Mouse (Mus musculus): Measurements from ENCODE around the gene St7. TPM values are rescaled to one million over a fixed set of nuclear protein-coding genes. Genes with fewer than 3 reads are reported as not detected.

The St7 gene
- polyA plus RNA-seq, 1 experiment from 2014 or later = 24.5 TPM

GRCm38 (mm10) chr6:17666024-17666423 is 26.7 kb upstream of the St7 start:
- no peaks in the 10 kb centered on the region for H3K9me3 ChIP-seq (ENCODE audit: low read length)
- H3K9ac ChIP-seq (replicated peaks; ENCODE audit: low read depth) = no peak overlapping the region
- peaks cover 21% of the 10 kb centered on the region; the same call in 1 of the 2 replicates for H3K36me3 ChIP-seq (ENCODE audit: insufficient read depth, low read length)
- no peak overlapping the region for H3K27ac ChIP-seq (ENCODE audit: low read length)
- H3K4me2 ChIP-seq (replicated peaks; ENCODE audit: low read depth, low read length) = no peak overlapping the region
- TF ChIP-seq EP300 (IDR thresholded peaks at IDR 0.05) = no peak
- TF ChIP-seq CTCF (IDR thresholded peaks at IDR 0.05) = no peak
- H3K27me3 ChIP-seq (replicated peaks; ENCODE audit: insufficient read depth, low read length) = no peaks in the 10 kb centered on the region
- H3K4me1 ChIP-seq (ENCODE audit: insufficient read depth, low read depth, low read length) = no peaks in the 10 kb centered on the region
- ATAC-seq = no peak
- no peak overlapping the region for H3K4me3 ChIP-seq (ENCODE audit: low read depth, low read length)
- no peak for DNase-seq (ENCODE audit: low spot score)

- H3K27me3 ChIP-seq (replicated peaks; ENCODE audit: insufficient read depth, low read length) = no peaks in the 10 kb centered on the region
- no peak overlapping the region for H3K4me3 ChIP-seq (ENCODE audit: low read depth, low read length)
- no peak for TF ChIP-seq EP300 (IDR thresholded peaks at IDR 0.05)
- no peak for DNase-seq (ENCODE audit: low spot score)
- H3K9ac ChIP-seq (replicated peaks; ENCODE audit: low read depth) = no peak overlapping the region
- H3K9me3 ChIP-seq (ENCODE audit: low read length) = no peaks in the 10 kb centered on the region
- no peak overlapping the region for H3K4me2 ChIP-seq (replicated peaks; ENCODE audit: low read depth, low read length)
- H3K4me1 ChIP-seq (ENCODE audit: insufficient read depth, low read depth, low read length) = no peaks in the 10 kb centered on the region
- no peak overlapping the region for H3K27ac ChIP-seq (ENCODE audit: low read length)
- peaks cover 19% of the 10 kb centered on the region; the same call in 1 of the 2 replicates for H3K36me3 ChIP-seq (ENCODE audit: insufficient read depth, low read length)
- 83% methylated on average over 3 of the region's 3 CpGs for WGBS
- ATAC-seq = no peak
These were observed 24.9 kb upstream of the St7 start for GRCm38 (mm10) chr6:17667813-17668212.

DNA sequence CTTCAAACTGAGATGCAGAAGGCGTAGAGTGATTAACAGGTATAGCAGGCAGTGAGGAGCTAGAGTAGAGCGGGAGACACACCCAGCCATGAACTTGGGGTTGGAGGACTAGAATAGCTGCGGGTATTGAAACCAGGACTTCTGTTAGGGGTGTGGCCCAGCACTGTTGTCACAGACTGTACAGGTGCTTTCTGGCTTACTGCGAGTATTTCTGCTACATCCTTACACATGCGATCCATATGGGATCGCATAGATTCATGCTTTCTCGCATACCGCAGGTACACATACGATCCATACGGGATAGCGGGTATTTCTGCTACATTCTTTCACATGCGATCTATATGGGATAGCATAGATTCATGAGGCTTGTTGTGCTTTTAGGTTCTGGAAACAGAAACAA is 24.4 kb upstream of the St7 start:
- ATAC-seq (no peak), DNase-seq (ENCODE audit: low spot score) (no peak)
- no peak overlapping the region for H3K4me3 ChIP-seq (ENCODE audit: low read depth, low read length)
- no peak overlapping the region for H3K27ac ChIP-seq (ENCODE audit: low read length)
- TF ChIP-seq CTCF (IDR thresholded peaks at IDR 0.05) = no peak
- TF ChIP-seq EP300 (IDR thresholded peaks at IDR 0.05) = no peak
- no peak overlapping the region for H3K9ac ChIP-seq (replicated peaks; ENCODE audit: low read depth)
- no peaks in the 10 kb centered on the region for H3K9me3 ChIP-seq (ENCODE audit: low read length)
- no peaks in the 10 kb centered on the region for H3K4me1 ChIP-seq (ENCODE audit: insufficient read depth, low read depth, low read length)
- 95% methylated on average over 12 of the region's 12 CpGs for WGBS
- H3K27me3 ChIP-seq (replicated peaks; ENCODE audit: insufficient read depth, low read length) = no peaks in the 10 kb centered on the region
- H3K36me3 ChIP-seq (ENCODE audit: insufficient read depth, low read length) = peaks cover 14% of the 10 kb centered on the region; the same call in 1 of the 2 replicates
- no peak overlapping the region for H3K4me2 ChIP-seq (replicated peaks; ENCODE audit: low read depth, low read length)

GRCm38 (mm10) chr6:17669826-17670225 is 22.9 kb upstream of the St7 start:
- Histone ChIP-seq H3K4me1 (ENCODE audit: insufficient read depth, low read depth, low read length) (no peaks in the 10 kb centered on the region), H3K27me3 (replicated peaks; ENCODE audit: insufficient read depth, low read length) (no peaks in the 10 kb centered on the region), H3K9ac (replicated peaks; ENCODE audit: low read depth) (no peak overlapping the region), H3K27ac (ENCODE audit: low read length) (no peak overlapping the region), H3K4me3 (ENCODE audit: low read depth, low read length) (no peak overlapping the region), H3K4me2 (replicated peaks; ENCODE audit: low read depth, low read length) (no peak overlapping the region), H3K36me3 (ENCODE audit: insufficient read depth, low read length) (peaks cover 6% of the 10 kb centered on the region; the same call in 1 of the 2 replicates), H3K9me3 (ENCODE audit: low read length) (no peaks in the 10 kb centered on the region)
- ATAC-seq (no peak), DNase-seq (ENCODE audit: low spot score) (no peak)
- TF ChIP-seq EP300 (IDR thresholded peaks at IDR 0.05) = no peak
- TF ChIP-seq CTCF (IDR thresholded peaks at IDR 0.05) = no peak
- WGBS = 87% methylated on average over 2 of the region's 2 CpGs

- DNase-seq (ENCODE audit: low spot score) (peak; percentile 90), ATAC-seq (peak; percentile 73)
- H3K4me1 ChIP-seq (ENCODE audit: insufficient read depth, low read depth, low read length) = no peaks in the 10 kb centered on the region
- H3K36me3 ChIP-seq (ENCODE audit: insufficient read depth, low read length) = no peaks in the 10 kb centered on the region
- H3K27ac ChIP-seq (ENCODE audit: low read length) = no peak overlapping the region
- H3K9me3 ChIP-seq (ENCODE audit: low read length) = no peaks in the 10 kb centered on the region
- TF ChIP-seq CTCF (IDR thresholded peaks at IDR 0.05) (peak; percentile 94), EP300 (IDR thresholded peaks at IDR 0.05) (no peak)
- 22% methylated on average over 12 of the region's 12 CpGs for WGBS
- H3K9ac ChIP-seq (replicated peaks; ENCODE audit: low read depth) = no peak overlapping the region
- no peak overlapping the region for H3K4me3 ChIP-seq (ENCODE audit: low read depth, low read length)
- no peak overlapping the region for H3K4me2 ChIP-seq (replicated peaks; ENCODE audit: low read depth, low read length)
- no peaks in the 10 kb centered on the region for H3K27me3 ChIP-seq (replicated peaks; ENCODE audit: insufficient read depth, low read length)
These were observed 17.5 kb upstream of the St7 start for GRCm38 (mm10) chr6:17675019-17675756.

DNA sequence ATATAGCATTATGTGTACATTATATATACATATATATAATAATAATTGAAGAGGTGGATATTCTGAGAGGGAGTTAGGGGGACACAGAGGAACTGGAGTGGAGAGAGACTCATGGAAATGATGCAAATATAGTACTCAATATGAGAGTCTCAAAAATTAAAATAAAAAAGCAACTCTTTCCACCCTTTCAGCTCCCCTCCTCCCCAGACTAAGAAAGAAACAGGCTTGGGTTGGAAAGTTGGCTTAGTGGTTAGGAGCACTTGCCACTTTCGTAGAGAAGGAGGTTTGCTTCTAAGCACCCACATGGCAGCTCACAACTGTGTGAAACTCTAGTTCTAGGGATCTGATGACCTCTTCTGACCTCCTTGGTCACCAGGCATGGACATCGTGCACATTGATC is 15.7 kb upstream of the St7 start:
- 78% methylated on average over 2 of the region's 2 CpGs for WGBS
- TF ChIP-seq CTCF (IDR thresholded peaks at IDR 0.05) (no peak), EP300 (IDR thresholded peaks at IDR 0.05) (no peak)
- DNase-seq (ENCODE audit: low spot score) = no peak
- H3K4me1 ChIP-seq (ENCODE audit: insufficient read depth, low read depth, low read length) = no peaks in the 10 kb centered on the region
- ATAC-seq = no peak
- no peak overlapping the region for H3K4me3 ChIP-seq (ENCODE audit: low read depth, low read length)
- H3K27ac ChIP-seq (ENCODE audit: low read length) = no peak overlapping the region
- H3K27me3 ChIP-seq (replicated peaks; ENCODE audit: insufficient read depth, low read length) = no peaks in the 10 kb centered on the region
- H3K4me2 ChIP-seq (replicated peaks; ENCODE audit: low read depth, low read length) = no peak overlapping the region
- H3K9ac ChIP-seq (replicated peaks; ENCODE audit: low read depth) = no peak overlapping the region
- H3K36me3 ChIP-seq (ENCODE audit: insufficient read depth, low read length) = no peaks in the 10 kb centered on the region
- no peaks in the 10 kb centered on the region for H3K9me3 ChIP-seq (ENCODE audit: low read length)

Measured in lung, postnatal 0 days (tissue).